Mouse (Mus musculus) lung, embryonic 14.5 days (tissue): Measurements from ENCODE around the gene Ptpn13. TPM values are rescaled to one million over a fixed set of nuclear protein-coding genes. Genes with fewer than 3 reads are reported as not detected.

Experiments
- ATAC-seq: fragments of 200-750 bp; cut with Nextera tagmentation; 2 replicates; pipeline ENCODE4 v1.8.0; 2017; ENCODE audit warnings: mild to moderate bottlenecking, moderate TSS enrichment, moderate library complexity; ENCODE audit not compliant: insufficient read depth
- DNase-seq: peaks from one replicate; pipeline ENCODE4 v3.0.0-alpha.2; 2015
- H3K27ac ChIP-seq: fragments of 300-500 bp; sonication (generic); 2 replicates; pipeline ENCODE4 v1.5.1; 2014; ENCODE audit warnings: low read depth, mild to moderate bottlenecking, moderate library complexity
- H3K27me3 ChIP-seq: fragments of 300-500 bp; sonication (generic); 2 replicates; pipeline ENCODE4 v1.6.1; 2014; ENCODE audit warnings: low read length, control low read depth; ENCODE audit not compliant: insufficient read depth
- H3K36me3 ChIP-seq: fragments of 300-500 bp; sonication (generic); 2 replicates; pipeline ENCODE4 v1.6.1; 2014; ENCODE audit warnings: control low read depth; ENCODE audit not compliant: insufficient read depth
- H3K4me1 ChIP-seq: fragments of 300-500 bp; sonication (generic); 2 replicates; pipeline ENCODE4 v1.6.1; 2014; ENCODE audit warnings: antibody characterized with exemption, control low read depth; ENCODE audit not compliant: insufficient read depth
- H3K4me2 ChIP-seq: fragments of 300-500 bp; sonication (generic); 2 replicates; pipeline ENCODE4 v1.6.1; 2014; ENCODE audit warnings: mild to moderate bottlenecking
- H3K4me3 ChIP-seq: fragments of 300-500 bp; sonication (generic); 2 replicates; pipeline ENCODE4 v1.5.1; 2014; ENCODE audit warnings: low read depth, low read length
- H3K9ac ChIP-seq: fragments of 300-500 bp; sonication (generic); 2 replicates; pipeline ENCODE4 v1.6.1; 2014
- H3K9me3 ChIP-seq: fragments of 300-500 bp; sonication (generic); 2 replicates; pipeline ENCODE4 v1.6.1; 2016; ENCODE audit warnings: low read depth, low read length, control low read depth
- CTCF ChIP-seq: IDR thresholded peaks from 2 replicates; pipeline ENCODE4 v1.5.1; 2016; ENCODE audit warnings: antibody characterized with exemption, low read depth
- WGBS: fragments of 180-500 bp; shearing (Covaris S2); extraction: QIAGEN DNeasy Blood & Tissue Kit; methylation state at CpG from one replicate; pipeline ENCODE4 v1.1.7; 2014; 5-methylcytosine and 5-hydroxymethylcytosine counted together
- polyA plus RNA-seq: library from polyadenylated mRNA; unstranded; fragments of >200 nt; fragmentation: Nextera tagmentation; extraction: Ambion mirVana; gene quantifications from 2 replicates; pipeline ENCODE4 v1.2.1, GENCODE M21; 2014

Ptpn13 gene
- polyA plus RNA-seq, 1 experiment from 2014 or later, result 16.2 TPM

- Histone ChIP-seq H3K27ac (no peak overlapping the region), H3K4me3 (no peak overlapping the region), H3K4me1 (peaks cover 6% of the 10 kb centered on the region; the same call in 1 of the 2 replicates), H3K27me3 (no peaks in the 10 kb centered on the region), H3K4me2 (no peak overlapping the region), H3K9me3 (no peaks in the 10 kb centered on the region), H3K36me3 (peaks cover 4% of the 10 kb centered on the region; the same call in 1 of the 2 replicates), H3K9ac (no peak overlapping the region)
- 67% methylated on average over 11 of the region's 11 CpGs for WGBS
- no peak for ATAC-seq
- TF ChIP-seq CTCF, result no peak
- DNase-seq, result no peak
Measured at GRCm38 (mm10) chr5:103603115-103603893, 178.3 kb downstream of the Ptpn13 start.

GRCm38 (mm10) chr5:103605707-103606106 lies 180.7 kb downstream of the Ptpn13 start:
- DNase-seq, result no peak
- Histone ChIP-seq H3K36me3 (no peaks in the 10 kb centered on the region), H3K4me3 (no peak overlapping the region), H3K9ac (no peak overlapping the region), H3K4me1 (no peaks in the 10 kb centered on the region), H3K27me3 (no peaks in the 10 kb centered on the region), H3K4me2 (no peak overlapping the region), H3K9me3 (no peaks in the 10 kb centered on the region), H3K27ac (no peak overlapping the region)
- ATAC-seq, result no peak
- 75% methylated on average over 7 of the region's 7 CpGs for WGBS
- TF ChIP-seq CTCF, result no peak

GRCm38 (mm10) chr5:103610148-103610547 lies 185.2 kb downstream of the Ptpn13 start:
- no peak for TF ChIP-seq CTCF
- H3K9me3 ChIP-seq, result no peaks in the 10 kb centered on the region
- H3K4me2 ChIP-seq, result no peak overlapping the region
- H3K36me3 ChIP-seq, result no peaks in the 10 kb centered on the region
- no peaks in the 10 kb centered on the region for H3K27me3 ChIP-seq
- no peaks in the 10 kb centered on the region for H3K4me1 ChIP-seq
- DNase-seq, result no peak
- no peak for ATAC-seq
- H3K4me3 ChIP-seq, result no peak overlapping the region
- 52% methylated on average over 5 of the region's 5 CpGs for WGBS
- H3K27ac ChIP-seq, result no peak overlapping the region
- H3K9ac ChIP-seq, result no peak overlapping the region

GRCm38 (mm10) chr5:103610856-103611472 lies 186.0 kb downstream of the Ptpn13 start:
- no peak overlapping the region for H3K27ac ChIP-seq

GRCm38 (mm10) chr5:103612316-103612715 lies 187.3 kb downstream of the Ptpn13 start:
- H3K36me3 ChIP-seq, result no peaks in the 10 kb centered on the region
- H3K9ac ChIP-seq, result no peak overlapping the region
- H3K4me2 ChIP-seq, result no peak overlapping the region
- WGBS, result 82% methylated on average over 7 of the region's 7 CpGs
- H3K9me3 ChIP-seq, result no peaks in the 10 kb centered on the region
- H3K4me1 ChIP-seq, result no peaks in the 10 kb centered on the region
- DNase-seq, result no peak
- no peak for ATAC-seq
- H3K27ac ChIP-seq, result no peak overlapping the region
- no peak overlapping the region for H3K4me3 ChIP-seq
- TF ChIP-seq CTCF, result peak; percentile 32
- H3K27me3 ChIP-seq, result no peaks in the 10 kb centered on the region

More at GRCm38 (mm10) chr5:103610856-103611472, 186.0 kb downstream of the Ptpn13 start:
- no peaks in the 10 kb centered on the region for H3K4me1 ChIP-seq
- no peak overlapping the region for H3K9ac ChIP-seq
- no peak overlapping the region for H3K4me3 ChIP-seq
- H3K4me2 ChIP-seq, result no peak overlapping the region
- ATAC-seq, result 0 out of 2 replicates have a peak, but pooled peaks have one; percentile 52
- H3K36me3 ChIP-seq, result no peaks in the 10 kb centered on the region
- no peak for TF ChIP-seq CTCF
- WGBS, result 77% methylated on average over 10 of the region's 10 CpGs
- H3K9me3 ChIP-seq, result no peaks in the 10 kb centered on the region
- H3K27me3 ChIP-seq, result no peaks in the 10 kb centered on the region
- DNase-seq, result peak; percentile 70

- H3K9me3 ChIP-seq, result no peaks in the 10 kb centered on the region
Measured at GRCm38 (mm10) chr5:103614356-103614755, 189.4 kb downstream of the Ptpn13 start.

GRCm38 (mm10) chr5:103617191-103617590 lies 192.2 kb downstream of the Ptpn13 start:
- 76% methylated on average over 9 of the region's 9 CpGs for WGBS

More at GRCm38 (mm10) chr5:103614356-103614755, 189.4 kb downstream of the Ptpn13 start:
- H3K27me3 ChIP-seq, result no peaks in the 10 kb centered on the region
- no peak for DNase-seq
- H3K4me2 ChIP-seq, result no peak overlapping the region
- H3K36me3 ChIP-seq, result no peaks in the 10 kb centered on the region
- peaks cover under 1% of the 10 kb centered on the region; the same call in 1 of the 2 replicates for H3K4me1 ChIP-seq
- H3K27ac ChIP-seq, result no peak overlapping the region
- ATAC-seq, result no peak
- H3K4me3 ChIP-seq, result no peak overlapping the region
- no peak overlapping the region for H3K9ac ChIP-seq
- 82% methylated on average over 7 of the region's 7 CpGs for WGBS
- no peak for TF ChIP-seq CTCF

More at GRCm38 (mm10) chr5:103617191-103617590, 192.2 kb downstream of the Ptpn13 start:
- no peak for DNase-seq
- H3K9me3 ChIP-seq, result no peaks in the 10 kb centered on the region
- ATAC-seq, result no peak
- no peak for TF ChIP-seq CTCF
- no peaks in the 10 kb centered on the region for H3K27me3 ChIP-seq
- no peak overlapping the region for H3K27ac ChIP-seq
- H3K36me3 ChIP-seq, result no peaks in the 10 kb centered on the region
- H3K4me1 ChIP-seq, result peaks cover 16% of the 10 kb centered on the region; the same call in 1 of the 2 replicates
- H3K4me3 ChIP-seq, result no peak overlapping the region
- H3K9ac ChIP-seq, result no peak overlapping the region
- no peak overlapping the region for H3K4me2 ChIP-seq
